Mouse (Mus musculus) limb, embryonic 14.5 days (tissue): ENCODE measurements at regions not wholly inside any gene's neighbourhood (a gene's known extent, or its start where the extent isn't known, plus 50 kb on each side); places are given as distances from the start of the nearest gene placed in this dataset.

ENCODE experiments used
- ATAC-seq: fragments of 200-750 bp; cut with Nextera tagmentation; 2 replicates; pipeline ENCODE4 v1.8.0; 2017; ENCODE audit warnings: low read depth, moderate number of reproducible peaks, moderate TSS enrichment; ENCODE audit not compliant: low FRiP score
- DNase-seq: peaks from one replicate; pipeline ENCODE4 v3.0.0-alpha.2; 2015; ENCODE audit warnings: low spot score
- H3K27ac ChIP-seq: fragments of 300-500 bp; sonication (generic); replicated peaks from 2 replicates; pipeline ENCODE4 v1.5.1; 2014; ENCODE audit warnings: low read depth, mild to moderate bottlenecking, low read length, moderate library complexity, mixed read lengths
- H3K27me3 ChIP-seq: fragments of 300-500 bp; sonication (generic); 2 replicates; pipeline ENCODE4 v1.6.1; 2014; ENCODE audit warnings: low read length, mixed read lengths; ENCODE audit not compliant: control insufficient read depth, insufficient read depth
- H3K36me3 ChIP-seq: fragments of 300-500 bp; sonication (generic); 2 replicates; pipeline ENCODE4 v1.6.1; 2014; ENCODE audit warnings: mild to moderate bottlenecking, low read length, moderate library complexity, mixed read lengths; ENCODE audit not compliant: control insufficient read depth, insufficient read depth
- H3K4me1 ChIP-seq: fragments of 300-500 bp; sonication (generic); 2 replicates; pipeline ENCODE4 v1.6.1; 2014; ENCODE audit warnings: antibody characterized with exemption, low read length, mixed read lengths; ENCODE audit not compliant: control insufficient read depth, insufficient read depth
- H3K4me2 ChIP-seq: fragments of 300-500 bp; sonication (generic); replicated peaks from 2 replicates; pipeline ENCODE4 v1.6.1; 2014; ENCODE audit warnings: low read depth, mild to moderate bottlenecking, low read length, moderate library complexity; ENCODE audit not compliant: severe bottlenecking
- H3K4me3 ChIP-seq: fragments of 300-500 bp; sonication (generic); replicated peaks from 2 replicates; pipeline ENCODE4 v1.5.1; 2014; ENCODE audit warnings: low read length
- H3K9ac ChIP-seq: fragments of 300-500 bp; sonication (generic); 2 replicates; pipeline ENCODE4 v1.6.1; 2014; ENCODE audit warnings: mild to moderate bottlenecking, low read depth, low read length, moderate library complexity; ENCODE audit not compliant: severe bottlenecking
- H3K9me3 ChIP-seq: fragments of 300-500 bp; sonication (generic); 2 replicates; pipeline ENCODE4 v1.6.1; 2016; ENCODE audit warnings: low read length; ENCODE audit not compliant: control insufficient read depth
- POLR2A ChIP-seq: fragments of 200-500 bp; IDR thresholded peaks from 2 replicates; pipeline ENCODE4 v1.8.0; 2012; ENCODE audit warnings: inconsistent platforms, mild to moderate bottlenecking, moderate library complexity, borderline replicate concordance; ENCODE audit not compliant: insufficient read depth, insufficient read length; ENCODE audit errors: extremely low read depth
- WGBS: fragments of 180-500 bp; shearing (Covaris S2); extraction: QIAGEN DNeasy Blood & Tissue Kit; methylation state at CpG from one replicate; pipeline ENCODE4 v1.1.7; 2014; 5-methylcytosine and 5-hydroxymethylcytosine counted together

GRCm38 (mm10) chr3:130998433-130998832 is 111.8 kb upstream of the Lef1 start:
- H3K4me2 ChIP-seq, result no peak overlapping the region
- H3K9ac ChIP-seq, result no peak overlapping the region
- H3K9me3 ChIP-seq, result no peaks in the 10 kb centered on the region
- no peaks in the 10 kb centered on the region for H3K36me3 ChIP-seq
- ATAC-seq (no peak), DNase-seq (no peak)
- no peak overlapping the region for H3K27ac ChIP-seq
- H3K4me1 ChIP-seq, result peaks cover 15% of the 10 kb centered on the region
- H3K27me3 ChIP-seq, result no peaks in the 10 kb centered on the region
- H3K4me3 ChIP-seq, result no peak overlapping the region
- no peak for TF ChIP-seq POLR2A
- 57% methylated on average over 10 of the region's 10 CpGs for WGBS

- WGBS, result 39% methylated on average over 11 of the region's 11 CpGs
- H3K4me2 ChIP-seq, result no peak overlapping the region
- peaks cover 15% of the 10 kb centered on the region for H3K4me1 ChIP-seq
Measured at GRCm38 (mm10) chr3:130996786-130997185, 113.5 kb upstream of the Lef1 start.

GRCm38 (mm10) chr3:130991971-130992370 is 118.3 kb upstream of the Lef1 start:
- TF ChIP-seq POLR2A, result no peak
- no peaks in the 10 kb centered on the region for H3K36me3 ChIP-seq
- no peak for DNase-seq
- no peak for ATAC-seq
- H3K9ac ChIP-seq, result no peak overlapping the region
- no peak overlapping the region for H3K4me2 ChIP-seq
- H3K27me3 ChIP-seq, result no peaks in the 10 kb centered on the region
- no peak overlapping the region for H3K4me3 ChIP-seq
- no peaks in the 10 kb centered on the region for H3K4me1 ChIP-seq
- WGBS, result 59% methylated on average over 9 of the region's 9 CpGs
- H3K27ac ChIP-seq, result no peak overlapping the region
- no peaks in the 10 kb centered on the region for H3K9me3 ChIP-seq

More at GRCm38 (mm10) chr3:130996786-130997185, 113.5 kb upstream of the Lef1 start:
- no peak for ATAC-seq
- DNase-seq, result no peak
- H3K36me3 ChIP-seq, result no peaks in the 10 kb centered on the region
- TF ChIP-seq POLR2A, result no peak
- H3K9ac ChIP-seq, result no peak overlapping the region
- no peak overlapping the region for H3K4me3 ChIP-seq
- H3K27me3 ChIP-seq, result no peaks in the 10 kb centered on the region
- H3K27ac ChIP-seq, result no peak overlapping the region
- no peaks in the 10 kb centered on the region for H3K9me3 ChIP-seq

- Histone ChIP-seq H3K4me1 (no peaks in the 10 kb centered on the region), H3K4me3 (no peak overlapping the region), H3K9me3 (peaks cover 2% of the 10 kb centered on the region; the same call in 1 of the 2 replicates), H3K9ac (no peak overlapping the region), H3K36me3 (no peaks in the 10 kb centered on the region), H3K27me3 (no peaks in the 10 kb centered on the region), H3K4me2 (no peak overlapping the region), H3K27ac (no peak overlapping the region)
- ATAC-seq (no peak), DNase-seq (no peak)
- TF ChIP-seq POLR2A, result no peak
- WGBS, result 100% methylated on average over 2 of the region's 2 CpGs
Measured at GRCm38 (mm10) chr3:130986708-130987107, 123.6 kb upstream of the Lef1 start.

GRCm38 (mm10) chr3:130986101-130986500 is 124.2 kb upstream of the Lef1 start:
- H3K4me1 ChIP-seq, result no peaks in the 10 kb centered on the region
- no peaks in the 10 kb centered on the region for H3K36me3 ChIP-seq
- H3K9me3 ChIP-seq, result peaks cover 2% of the 10 kb centered on the region; the same call in 1 of the 2 replicates
- H3K9ac ChIP-seq, result no peak overlapping the region
- ATAC-seq (no peak), DNase-seq (no peak)
- no peak overlapping the region for H3K4me2 ChIP-seq
- no peak for TF ChIP-seq POLR2A
- H3K27me3 ChIP-seq, result no peaks in the 10 kb centered on the region
- no peak overlapping the region for H3K27ac ChIP-seq
- WGBS, result 89% methylated on average over 2 of the region's 2 CpGs
- H3K4me3 ChIP-seq, result no peak overlapping the region

- H3K36me3 ChIP-seq, result no peaks in the 10 kb centered on the region
- DNase-seq (no peak), ATAC-seq (no peak)
- H3K27ac ChIP-seq, result no peak overlapping the region
- no peak overlapping the region for H3K4me3 ChIP-seq
- H3K27me3 ChIP-seq, result no peaks in the 10 kb centered on the region
- peaks cover 9% of the 10 kb centered on the region for H3K4me1 ChIP-seq
- H3K9me3 ChIP-seq, result peaks cover 2% of the 10 kb centered on the region; the same call in 1 of the 2 replicates
- no peak overlapping the region for H3K9ac ChIP-seq
- no peak overlapping the region for H3K4me2 ChIP-seq
- TF ChIP-seq POLR2A, result no peak
Measured at GRCm38 (mm10) chr3:130981566-130981965, 128.7 kb upstream of the Lef1 start.
